10 mouse cellular contexts compared by ENCODE assay signal in genomic region chr2:179729002-179729401, GRCm38 (mm10).
DNase-seq lines count a peak whose midpoint lies in the region; ATAC-seq and TF ChIP-seq lines count a peak whose summit lies in the region.
"Had no signal": no experiment of that assay in that cellular context is flagged by ENCODE, and none has a peak within 500 bp of the region (broad histone marks: within the 10 kb centered on the region; RNA-seq: fewer than 3 reads in every experiment).

No protein-coding gene starts in this region.

- H3K9ac ChIP-seq in kidney, postnatal 0 days (ENCODE audit: low read depth, low read length), result no peak overlapping the region
- H3K9ac ChIP-seq in kidney, embryonic 15.5 days, result no peak overlapping the region

- H3K4me2 ChIP-seq in kidney, postnatal 0 days (ENCODE audit: low read length), result no peak overlapping the region
- no peak overlapping the region for H3K4me2 ChIP-seq in kidney, embryonic 15.5 days

- DNase-seq in adrenal gland, postnatal 14 days, result peak; percentile 31
- DNase-seq in adrenal gland, adult 18-20 months (ENCODE audit: low spot score in 2 of 2), result no peak
- DNase-seq in kidney, postnatal 0 days (ENCODE audit: low spot score), result no peak
- DNase-seq in A20 (ENCODE audit: low read depth, low spot score), result peak; percentile 62
- no peak for DNase-seq in urinary bladder, postnatal 36 days (ENCODE audit: low spot score in 2 of 2)
- no peak for DNase-seq in kidney, adult 8-10 months
- DNase-seq: right cerebral cortex, postnatal 14 days had no signal

- H3K27me3 ChIP-seq in kidney, postnatal 0 days (ENCODE audit: insufficient read depth, low read length), result no peaks in the 10 kb centered on the region
- H3K27me3 ChIP-seq in kidney, embryonic 15.5 days, result no peaks in the 10 kb centered on the region
- H3K27me3 ChIP-seq: megakaryocyte, embryonic 14.5 days had no signal

- peak; percentile 62 for TF ChIP-seq CTCF in kidney, postnatal 0 days (IDR thresholded peaks at IDR 0.05; ENCODE audit: low read depth)

- WGBS in kidney, postnatal 0 days, result 58% methylated on average over 8 of the region's 8 CpGs
- WGBS in kidney, embryonic 15.5 days, result 57% methylated on average over 8 of the region's 8 CpGs

- H3K27ac ChIP-seq in kidney, postnatal 0 days, result no peak overlapping the region
- no peak overlapping the region for H3K27ac ChIP-seq in kidney, embryonic 15.5 days

- ATAC-seq in kidney, postnatal 0 days (replicated peaks; ENCODE audit: low FRiP score, low read depth), result no peak
- no peak for ATAC-seq in kidney, embryonic 15.5 days (replicated peaks; ENCODE audit: low FRiP score)
- ATAC-seq in granulocyte monocyte progenitor cell, adult 5-6 weeks (replicated peaks; ENCODE audit: poor library complexity, severe bottlenecking), result 0 out of 2 replicates have a peak, but pooled peaks have one; percentile 31

- no peaks in the 10 kb centered on the region for H3K36me3 ChIP-seq in kidney, postnatal 0 days (ENCODE audit: insufficient read depth, low read length)
- H3K36me3 ChIP-seq in kidney, embryonic 15.5 days, result no peaks in the 10 kb centered on the region

- no peaks in the 10 kb centered on the region for H3K4me1 ChIP-seq in kidney, postnatal 0 days (replicated peaks; ENCODE audit: insufficient read depth, low read length)
- no peaks in the 10 kb centered on the region for H3K4me1 ChIP-seq in kidney, embryonic 15.5 days
- H3K4me1 ChIP-seq: megakaryocyte, embryonic 14.5 days had no signal

- H3K4me3 ChIP-seq in kidney, postnatal 0 days (replicated peaks; ENCODE audit: low read depth, low read length), result no peak overlapping the region
- no peak overlapping the region for H3K4me3 ChIP-seq in kidney, embryonic 15.5 days (replicated peaks)
- H3K4me3 ChIP-seq: megakaryocyte, embryonic 14.5 days had no signal

- H3K9me3 ChIP-seq in kidney, postnatal 0 days (replicated peaks; ENCODE audit: low read length), result no peaks in the 10 kb centered on the region
- H3K9me3 ChIP-seq in kidney, embryonic 15.5 days (replicated peaks), result no peaks in the 10 kb centered on the region

Comparison
In these comparisons a context has a peak if more than half of its experiments do, and no peak if none do; other contexts are left out.
1. DNase-seq: peak in adrenal gland, postnatal 14 days (single experiment) and A20 (single experiment); none in adrenal gland, adult 18-20 months (0 of 2), kidney, postnatal 0 days (single experiment), urinary bladder, postnatal 36 days (0 of 2) and kidney, adult 8-10 months (0 of 2).